Mouse (Mus musculus): ENCODE results near the gene Wwc2.

GRCm38 (mm10) chr8:47967045-47967920, 23.4 kb downstream of the Wwc2 start:
- no peak for TF ChIP-seq CTCF (IDR thresholded peaks at IDR 0.05; ENCODE audit: extremely low read depth, insufficient read depth, insufficient read length, insufficient replicate concordance)
- TF ChIP-seq POLR2A (IDR thresholded peaks at IDR 0.05; ENCODE audit: low read depth, low read length): no peak

All from spleen, adult 2 months (tissue).